In the genomic region with DNA sequence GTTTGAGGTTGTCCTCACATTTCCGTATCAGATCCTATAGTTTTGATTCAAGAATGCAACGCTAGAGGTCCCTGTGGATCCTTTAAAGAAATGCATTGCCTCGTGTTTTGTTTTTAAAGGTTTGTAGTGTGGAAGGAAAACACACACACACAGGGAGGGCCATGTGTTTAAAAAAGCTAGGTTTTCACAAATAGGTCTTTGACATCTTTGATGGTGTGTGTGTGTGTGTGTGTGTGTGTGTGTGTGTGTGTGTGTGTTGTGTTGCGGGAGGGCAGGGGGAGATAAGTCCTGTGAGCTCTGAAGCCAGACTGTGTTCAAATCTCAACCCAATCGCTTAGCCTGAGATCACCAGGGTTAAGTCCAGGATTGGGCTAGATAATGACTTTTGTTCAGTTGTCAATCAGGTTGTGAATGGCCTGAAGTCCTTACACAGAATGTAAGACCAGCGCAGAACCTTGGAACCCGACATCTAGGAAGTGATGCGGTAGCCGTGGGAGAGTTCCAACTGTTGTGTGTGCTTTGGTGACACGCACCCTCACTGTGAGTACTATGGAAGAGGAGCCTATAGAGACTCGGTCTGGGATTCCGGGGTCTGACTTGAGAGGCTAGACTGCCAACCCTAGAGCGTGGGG, we compare ENCODE assay signal across 8 mouse cellular contexts. TPM values are rescaled to one million over a fixed set of nuclear protein-coding genes. Genes with fewer than 3 reads are reported as not detected.
A peak's percentile ranks its signal among the peaks of the same experiment; 100 is the strongest.
DNase-seq lines count a peak whose midpoint lies in the region; ATAC-seq lines count a peak whose summit lies in the region.

No protein-coding gene starts in this region.

- H3K4me1 ChIP-seq in kidney, embryonic 15.5 days = peaks cover 14% of the 10 kb centered on the region
- H3K4me1 ChIP-seq in forebrain, embryonic 10.5 days = peaks cover 36% of the 10 kb centered on the region
- H3K4me1 ChIP-seq in midbrain, embryonic 16.5 days (ENCODE audit: control insufficient read depth, insufficient read depth, low read length) = peaks cover 4% of the 10 kb centered on the region; the same call in 1 of the 2 replicates

- H3K4me3 ChIP-seq in kidney, embryonic 15.5 days (replicated peaks) = peak overlapping the region; percentile 45
- peak overlapping the region; percentile 53 for H3K4me3 ChIP-seq in forebrain, embryonic 10.5 days
- peak overlapping the region; percentile 17 for H3K4me3 ChIP-seq in midbrain, embryonic 16.5 days (ENCODE audit: low read depth, low read length)

- 6% methylated on average over 13 of the region's 13 CpGs for WGBS in kidney, embryonic 15.5 days
- 3% methylated on average over 13 of the region's 13 CpGs for WGBS in forebrain, embryonic 10.5 days
- WGBS in midbrain, embryonic 16.5 days = under 1% methylated on average over 13 of the region's 13 CpGs

- no peak overlapping the region for H3K27ac ChIP-seq in kidney, embryonic 15.5 days
- peak overlapping the region; percentile 82 for H3K27ac ChIP-seq in forebrain, embryonic 10.5 days
- no peak overlapping the region for H3K27ac ChIP-seq in midbrain, embryonic 16.5 days (ENCODE audit: low read length)

- ATAC-seq in kidney, embryonic 15.5 days (replicated peaks; ENCODE audit: low FRiP score) = peak; percentile 65
- ATAC-seq in midbrain, embryonic 16.5 days = peak; percentile 59

- no peaks in the 10 kb centered on the region for H3K9me3 ChIP-seq in kidney, embryonic 15.5 days (replicated peaks)
- H3K9me3 ChIP-seq in forebrain, embryonic 10.5 days = no peaks in the 10 kb centered on the region
- no peaks in the 10 kb centered on the region for H3K9me3 ChIP-seq in midbrain, embryonic 16.5 days (replicated peaks; ENCODE audit: control insufficient read depth, low read length, poor library complexity, severe bottlenecking)

- DNase-seq in kidney, adult 9 months = no peak
- peak; percentile 52 for DNase-seq in Muller cell, postnatal 12 days (ENCODE audit: inconsistent ontology term)
- peak; percentile 61 for DNase-seq in forebrain, embryonic 10.5 days (ENCODE audit: extremely low spot score, low spot score)
- peak; percentile 46 for DNase-seq in kidney, postnatal 14 days
- no peak for DNase-seq in ovary, postnatal 14 days (ENCODE audit: low spot score)
- no peak for DNase-seq in layer of hippocampus, postnatal 36 days

- peak overlapping the region; percentile 86 for H3K4me2 ChIP-seq in kidney, embryonic 15.5 days
- peak overlapping the region; percentile 51 for H3K4me2 ChIP-seq in midbrain, embryonic 16.5 days (ENCODE audit: low read length)

- H3K27me3 ChIP-seq in kidney, embryonic 15.5 days = peaks cover 20% of the 10 kb centered on the region; the same call in 1 of the 2 replicates
- H3K27me3 ChIP-seq in forebrain, embryonic 10.5 days (ENCODE audit: poor library complexity, severe bottlenecking) = peaks cover 64% of the 10 kb centered on the region
- H3K27me3 ChIP-seq in midbrain, embryonic 16.5 days (ENCODE audit: control insufficient read depth, insufficient read depth, low read depth, low read length) = peaks cover 2% of the 10 kb centered on the region; the same call in 1 of the 2 replicates

- peak overlapping the region; percentile 35; the same call in 1 of the 2 replicates for H3K9ac ChIP-seq in kidney, embryonic 15.5 days
- no peak overlapping the region for H3K9ac ChIP-seq in midbrain, embryonic 16.5 days (ENCODE audit: low read depth, low read length)

- H3K36me3 ChIP-seq in kidney, embryonic 15.5 days = no peaks in the 10 kb centered on the region
- H3K36me3 ChIP-seq in forebrain, embryonic 10.5 days (replicated peaks) = no peaks in the 10 kb centered on the region
- H3K36me3 ChIP-seq in midbrain, embryonic 16.5 days (ENCODE audit: control insufficient read depth, insufficient read depth, low read length) = no peaks in the 10 kb centered on the region

RNA-seq across cellular contexts. Expression of a gene that starts 8.4 kb away (rescaled TPM):
- polyA plus RNA-seq in kidney, embryonic 15.5 days (2015; fragmentation: Nextera tagmentation; extraction: Ambion mirVana) = 0.66 and 0.69 TPM in 2 replicates
- 1.2 and 1.4 TPM in 2 replicates for polyA plus RNA-seq in forebrain, embryonic 10.5 days (2016; fragmentation: Nextera tagmentation; extraction: Ambion mirVana)
- 1.2 and 1.3 TPM in 2 replicates for polyA plus RNA-seq in midbrain, embryonic 16.5 days (2015; fragmentation: Nextera tagmentation; extraction: Ambion mirVana)
- not detected for total RNA-seq in layer of hippocampus, postnatal 36 days (2021)

RNA-seq across cellular contexts. Expression of a gene that starts 16.5 kb away (rescaled TPM):
- 54.4 and 58.4 TPM in 2 replicates for polyA plus RNA-seq in kidney, embryonic 15.5 days (2015; fragmentation: Nextera tagmentation; extraction: Ambion mirVana)
- polyA plus RNA-seq in forebrain, embryonic 10.5 days (2016; fragmentation: Nextera tagmentation; extraction: Ambion mirVana) = 33.7 and 34.3 TPM in 2 replicates
- 32.6 and 33.9 TPM in 2 replicates for polyA plus RNA-seq in midbrain, embryonic 16.5 days (2015; fragmentation: Nextera tagmentation; extraction: Ambion mirVana)
- 10 to 100 TPM; 21.3 to 35.2 TPM for total RNA-seq in layer of hippocampus, postnatal 36 days (2021)

Comparison
In these comparisons a context has a peak if more than half of its experiments do, and no peak if none do; other contexts are left out.
1. DNase-seq: peak in Muller cell, postnatal 12 days (single experiment), forebrain, embryonic 10.5 days (single experiment) and kidney, postnatal 14 days (single experiment); none in kidney, adult 9 months (single experiment), ovary, postnatal 14 days (single experiment) and layer of hippocampus, postnatal 36 days (0 of 2).
2. Peak in every context shown above with its lines, with median percentiles within 50 percentile points of each other: H3K4me3 ChIP-seq.